Mouse (Mus musculus) liver, embryonic 16.5 days (tissue): ENCODE measurements around the gene Trim8. TPM values are rescaled to one million over a fixed set of nuclear protein-coding genes. Genes with fewer than 3 reads are reported as not detected.

Experiments used
- ATAC-seq: fragments of 200-750 bp; cut with Nextera tagmentation; 2 replicates; pipeline ENCODE4 v1.8.0; 2017; ENCODE audit warnings: low read depth, mild to moderate bottlenecking, moderate number of reproducible peaks, moderate library complexity
- H3K27ac ChIP-seq: fragments of 300-500 bp; sonication (generic); 2 replicates; pipeline ENCODE4 v1.5.1; 2014; ENCODE audit warnings: mild to moderate bottlenecking, low read length
- H3K27me3 ChIP-seq: fragments of 300-500 bp; sonication (generic); 2 replicates; pipeline ENCODE4 v1.6.1; 2014; ENCODE audit warnings: low read depth, low read length, mixed read lengths; ENCODE audit not compliant: control insufficient read depth, insufficient read depth
- H3K36me3 ChIP-seq: fragments of 300-500 bp; sonication (generic); 2 replicates; pipeline ENCODE4 v1.6.1; 2014; ENCODE audit warnings: mild to moderate bottlenecking; ENCODE audit not compliant: control insufficient read depth, insufficient read depth
- H3K4me1 ChIP-seq: fragments of 300-500 bp; sonication (generic); 2 replicates; pipeline ENCODE4 v1.6.1; 2014; ENCODE audit warnings: low read depth, low read length, mixed read lengths; ENCODE audit not compliant: control insufficient read depth
- H3K4me2 ChIP-seq: fragments of 300-500 bp; sonication (generic); 2 replicates; pipeline ENCODE4 v1.6.1; 2014; ENCODE audit warnings: low read depth, low read length, mixed read lengths
- H3K4me3 ChIP-seq: fragments of 300-500 bp; sonication (generic); 2 replicates; pipeline ENCODE4 v1.5.1; 2014; ENCODE audit warnings: low read depth, mild to moderate bottlenecking, low read length
- H3K9ac ChIP-seq: fragments of 300-500 bp; sonication (generic); 2 replicates; pipeline ENCODE4 v1.6.1; 2014; ENCODE audit warnings: low read depth, low read length
- H3K9me3 ChIP-seq: fragments of 300-500 bp; sonication (generic); replicated peaks from 2 replicates; pipeline ENCODE4 v1.6.1; 2016; ENCODE audit warnings: low read length; ENCODE audit not compliant: control insufficient read depth
- WGBS: fragments of 180-500 bp; shearing (Covaris S2); extraction: QIAGEN DNeasy Blood & Tissue Kit; methylation state at CpG from one replicate; pipeline ENCODE4 v1.1.7; 2014; ENCODE audit not compliant: insufficient replicate concordance; 5-methylcytosine and 5-hydroxymethylcytosine counted together
- polyA plus RNA-seq: library from polyadenylated mRNA; unstranded; fragments of >200 nt; fragmentation: Nextera tagmentation; extraction: Ambion mirVana; gene quantifications from 2 replicates; pipeline ENCODE4 v1.2.1, GENCODE M21; 2015

Gene Trim8
- polyA plus RNA-seq, 1 experiment from 2014 or later = 10.5 TPM

GRCm38 (mm10) chr19:46505646-46506371, 4.3 kb downstream of the Trim8 start:
- Histone ChIP-seq H3K4me1 (peaks cover 74% of the 10 kb centered on the region), H3K4me2 (peak overlapping the region; percentile 98), H3K9ac (peak overlapping the region; percentile 91), H3K36me3 (peaks cover 6% of the 10 kb centered on the region; the same call in 1 of the 2 replicates), H3K27me3 (no peaks in the 10 kb centered on the region), H3K27ac (peak overlapping the region; percentile 97), H3K4me3 (peak overlapping the region; percentile 85), H3K9me3 (no peaks in the 10 kb centered on the region)
- WGBS = 52% methylated on average over 8 of the region's 8 CpGs
- ATAC-seq = no peak

GRCm38 (mm10) chr19:46506372-46506717, 4.8 kb downstream of the Trim8 start:
- no peaks in the 10 kb centered on the region for H3K9me3 ChIP-seq
- peaks cover 6% of the 10 kb centered on the region; the same call in 1 of the 2 replicates for H3K36me3 ChIP-seq
- no peaks in the 10 kb centered on the region for H3K27me3 ChIP-seq
- H3K4me1 ChIP-seq = peaks cover 75% of the 10 kb centered on the region
- peak overlapping the region; percentile 97; the same call in 1 of the 2 replicates for H3K27ac ChIP-seq
- H3K9ac ChIP-seq = peak overlapping the region; percentile 13; the same call in 1 of the 2 replicates
- H3K4me2 ChIP-seq = peak overlapping the region; percentile 98
- H3K4me3 ChIP-seq = peak overlapping the region; percentile 85
- WGBS = 60% methylated on average over 3 of the region's 3 CpGs
- no peak for ATAC-seq

- H3K9me3 ChIP-seq = no peaks in the 10 kb centered on the region
- peaks cover 75% of the 10 kb centered on the region for H3K4me1 ChIP-seq
- no peaks in the 10 kb centered on the region for H3K27me3 ChIP-seq
- 80% methylated on average over 8 of the region's 8 CpGs for WGBS
- no peak overlapping the region for H3K4me3 ChIP-seq
- no peak overlapping the region for H3K4me2 ChIP-seq
- peaks cover 6% of the 10 kb centered on the region; the same call in 1 of the 2 replicates for H3K36me3 ChIP-seq
- H3K27ac ChIP-seq = 0 out of 2 replicates have a peak overlapping the region, but pooled peaks have one; percentile 4
- H3K9ac ChIP-seq = no peak overlapping the region
- no peak for ATAC-seq
These were observed 5.7 kb downstream of the Trim8 start for GRCm38 (mm10) chr19:46507181-46507581.

GRCm38 (mm10) chr19:46507806-46508205, 6.3 kb downstream of the Trim8 start:
- H3K9me3 ChIP-seq = no peaks in the 10 kb centered on the region
- no peaks in the 10 kb centered on the region for H3K27me3 ChIP-seq
- peak overlapping the region; percentile 11; the same call in 1 of the 2 replicates for H3K27ac ChIP-seq
- H3K4me2 ChIP-seq = no peak overlapping the region
- peaks cover 71% of the 10 kb centered on the region for H3K4me1 ChIP-seq
- H3K36me3 ChIP-seq = peaks cover 10% of the 10 kb centered on the region
- no peak overlapping the region for H3K9ac ChIP-seq
- H3K4me3 ChIP-seq = no peak overlapping the region
- ATAC-seq = no peak
- WGBS = 75% methylated on average over 1 of the region's 1 CpGs

- no peak for ATAC-seq
- H3K9me3 ChIP-seq = no peaks in the 10 kb centered on the region
- no peak overlapping the region for H3K9ac ChIP-seq
- H3K36me3 ChIP-seq = peaks cover 16% of the 10 kb centered on the region
- no peak overlapping the region for H3K27ac ChIP-seq
- no peak overlapping the region for H3K4me3 ChIP-seq
- no peaks in the 10 kb centered on the region for H3K27me3 ChIP-seq
- WGBS = 74% methylated on average over 3 of the region's 3 CpGs
- peaks cover 67% of the 10 kb centered on the region for H3K4me1 ChIP-seq
- H3K4me2 ChIP-seq = no peak overlapping the region
These were observed 7.2 kb downstream of the Trim8 start for GRCm38 (mm10) chr19:46508738-46509137.

GRCm38 (mm10) chr19:46509202-46509601, 7.7 kb downstream of the Trim8 start:
- peaks cover 21% of the 10 kb centered on the region for H3K36me3 ChIP-seq

GRCm38 (mm10) chr19:46509736-46510135, 8.2 kb downstream of the Trim8 start:
- Histone ChIP-seq H3K27me3 (no peaks in the 10 kb centered on the region), H3K36me3 (peaks cover 26% of the 10 kb centered on the region), H3K27ac (0 out of 2 replicates have a peak overlapping the region, but pooled peaks have one; percentile 11), H3K9ac (no peak overlapping the region), H3K4me2 (no peak overlapping the region), H3K9me3 (no peaks in the 10 kb centered on the region), H3K4me1 (peaks cover 61% of the 10 kb centered on the region), H3K4me3 (no peak overlapping the region)
- WGBS = 67% methylated on average over 4 of the region's 4 CpGs
- ATAC-seq = no peak

More at GRCm38 (mm10) chr19:46509202-46509601, 7.7 kb downstream of the Trim8 start:
- no peak for ATAC-seq
- peaks cover 66% of the 10 kb centered on the region for H3K4me1 ChIP-seq
- no peak overlapping the region for H3K4me2 ChIP-seq
- no peak overlapping the region for H3K4me3 ChIP-seq
- H3K9me3 ChIP-seq = no peaks in the 10 kb centered on the region
- 0 out of 2 replicates have a peak overlapping the region, but pooled peaks have one; percentile 11 for H3K27ac ChIP-seq
- WGBS = 52% methylated on average over 3 of the region's 3 CpGs
- no peak overlapping the region for H3K9ac ChIP-seq
- no peaks in the 10 kb centered on the region for H3K27me3 ChIP-seq

GRCm38 (mm10) chr19:46510401-46510800, 8.9 kb downstream of the Trim8 start:
- Histone ChIP-seq H3K36me3 (peaks cover 33% of the 10 kb centered on the region), H3K27ac (peak overlapping the region; percentile 37; the same call in 1 of the 2 replicates), H3K27me3 (no peaks in the 10 kb centered on the region), H3K4me1 (peaks cover 54% of the 10 kb centered on the region), H3K4me2 (no peak overlapping the region), H3K9me3 (no peaks in the 10 kb centered on the region), H3K9ac (no peak overlapping the region), H3K4me3 (no peak overlapping the region)
- no peak for ATAC-seq
- 60% methylated on average over 5 of the region's 5 CpGs for WGBS

- Histone ChIP-seq H3K4me3 (no peak overlapping the region), H3K9ac (no peak overlapping the region), H3K9me3 (no peaks in the 10 kb centered on the region), H3K27ac (peak overlapping the region; percentile 37; the same call in 1 of the 2 replicates), H3K4me2 (no peak overlapping the region), H3K4me1 (peaks cover 50% of the 10 kb centered on the region), H3K36me3 (peaks cover 34% of the 10 kb centered on the region), H3K27me3 (no peaks in the 10 kb centered on the region)
- WGBS = 52% methylated on average over 3 of the region's 3 CpGs
- ATAC-seq = peak; percentile 14
These were observed 9.3 kb downstream of the Trim8 start for GRCm38 (mm10) chr19:46510824-46511223.
